Mouse (Mus musculus) CH12.LX (cell line): Measurements from ENCODE around the gene Zbtb9.

Experiments used
- CTCF ChIP-seq, 2 experiments: IDR thresholded peaks in 1 of 2; conservative IDR thresholded peaks in 1 of 2; 2 replicates each; pipeline ENCODE4 v1.5.1; 2011 to 2012; ENCODE audit warnings: low read depth in 2 of 2, low read length in 2 of 2, improper control_type of control experiment in 1 of 2, inconsistent platforms in 1 of 2, mild to moderate bottlenecking in 1 of 2, moderate library complexity in 1 of 2
- EP300 ChIP-seq: IDR thresholded peaks from 2 replicates; pipeline ENCODE4 v1.6.1; 2011; ENCODE audit warnings: low read length, improper control_type of control experiment
- ETS1 ChIP-seq: conservative IDR thresholded peaks from 2 replicates; pipeline ENCODE4 v1.6.1; 2012; ENCODE audit warnings: low read depth, mild to moderate bottlenecking, inconsistent platforms, low read length, improper control_type of control experiment, moderate library complexity
- GABPA ChIP-seq: IDR thresholded peaks from 2 replicates; pipeline ENCODE4 v1.6.1; 2012; ENCODE audit warnings: low read depth, low read length, improper control_type of control experiment, inconsistent platforms; ENCODE audit not compliant: insufficient replicate concordance
- IRF4 ChIP-seq: IDR thresholded peaks from 2 replicates; pipeline ENCODE4 v1.6.1; 2014; ENCODE audit warnings: low read depth, mild to moderate bottlenecking, inconsistent platforms, low read length, improper control_type of control experiment
- POLR2A ChIP-seq: IDR thresholded peaks from 2 replicates; pipeline ENCODE4 v1.6.1; 2011; ENCODE audit warnings: low read depth, mild to moderate bottlenecking, improper control_type of control experiment, low read length
- RAD21 ChIP-seq: IDR thresholded peaks from 2 replicates; pipeline ENCODE4 v1.6.1; 2011; ENCODE audit warnings: low read depth, mild to moderate bottlenecking, low read length, improper control_type of control experiment, moderate library complexity
- UBTF ChIP-seq: IDR thresholded peaks from 2 replicates; pipeline ENCODE4 v1.6.1; 2012; ENCODE audit warnings: low read depth, mild to moderate bottlenecking, inconsistent platforms, low read length, improper control_type of control experiment, moderate library complexity

DNA sequence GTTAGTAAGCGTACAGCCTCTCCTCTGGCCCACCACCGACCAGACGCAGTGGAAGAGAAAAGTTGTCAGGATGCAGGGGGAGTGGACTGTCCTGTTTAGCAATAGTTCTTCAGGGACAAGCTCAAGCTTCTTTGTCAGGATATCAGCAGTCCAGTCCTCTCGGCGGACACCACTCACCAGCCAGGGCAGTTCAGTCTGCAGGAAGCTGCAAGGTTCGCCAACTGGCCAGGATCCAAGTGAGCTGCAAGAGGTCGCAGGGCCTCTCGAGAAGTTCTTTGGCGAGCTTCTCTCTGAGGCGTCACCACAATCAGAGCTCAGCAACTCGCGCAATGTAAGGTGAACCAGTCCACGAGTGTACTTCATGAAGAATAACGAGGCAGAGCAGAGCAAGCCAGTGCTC, 21.4 kb downstream of the Zbtb9 start:
- no peak for TF ChIP-seq EP300
- no peak for TF ChIP-seq POLR2A
- no peak for TF ChIP-seq GABPA
- no peak for TF ChIP-seq ETS1
- no peak for TF ChIP-seq UBTF
- TF ChIP-seq CTCF (conservative IDR thresholded peaks at IDR 0.05 in 1 of 2, IDR thresholded peaks at IDR 0.05 in 1 of 2; ENCODE audit: low read depth in 2 of 2, low read length in 2 of 2): no peak
- TF ChIP-seq RAD21: no peak
- TF ChIP-seq IRF4: no peak
